Mouse (Mus musculus): ENCODE data around the gene Pde4a. TPM values are rescaled to one million over a fixed set of nuclear protein-coding genes. Genes with fewer than 3 reads are reported as not detected.
A peak's percentile ranks its signal among the peaks of the same experiment; 100 is the strongest.
"Not testable (repeated sequence)": the region's sequence is repeated elsewhere in the genome, so short reads cannot be mapped to it uniquely, and the experiment has no call there.

Pde4a gene
- total RNA-seq, 2 experiments from 2014 or later, result 86.6 to 89.3 TPM

DNA sequence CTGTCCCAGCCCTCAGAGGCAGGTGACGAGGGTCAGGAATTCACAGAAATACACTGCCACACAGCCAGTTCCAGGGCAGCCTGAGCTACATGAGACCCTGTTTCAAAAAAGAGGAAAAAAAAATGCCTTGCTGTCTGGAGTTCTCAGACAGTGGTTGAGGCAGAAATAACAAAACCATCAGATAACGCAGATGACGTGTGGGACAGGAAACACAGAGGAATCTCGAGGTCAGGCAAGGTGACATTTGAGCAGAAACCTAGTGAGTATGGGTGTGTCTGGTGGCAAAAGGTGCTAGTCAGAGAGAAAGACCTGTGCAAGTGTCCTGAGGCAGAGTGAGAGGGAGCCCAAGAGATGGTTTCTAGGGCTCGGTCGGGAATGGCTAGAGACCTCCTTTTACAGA, 6.8 kb downstream of the Pde4a start:
- TF ChIP-seq CTCF (conservative IDR thresholded peaks at IDR 0.05), result no peak
- H3K27ac ChIP-seq, result no peak overlapping the region
- H3K4me3 ChIP-seq, result no peak overlapping the region
- no peak for DNase-seq (ENCODE audit: low spot score in 2 of 2)

DNA sequence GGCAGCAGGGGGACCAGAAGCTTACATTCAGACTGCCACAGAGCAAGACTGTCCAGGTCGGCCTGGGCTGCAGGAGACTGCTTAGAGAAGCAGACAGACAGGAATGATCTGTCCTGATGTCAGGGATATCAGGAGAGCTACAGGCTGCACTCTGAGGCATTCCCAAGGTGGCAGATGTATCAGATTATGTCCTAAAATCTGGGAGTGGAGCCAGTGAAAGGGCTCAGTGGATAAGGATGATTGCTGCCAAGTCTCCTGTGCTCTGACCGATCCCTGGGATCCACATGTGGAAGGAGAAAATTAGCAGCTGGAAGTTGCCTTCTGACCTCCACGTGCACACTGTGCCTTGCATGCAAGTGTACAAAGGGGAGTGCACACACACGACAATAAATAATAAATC, 14.9 kb downstream of the Pde4a start:
- H3K27ac ChIP-seq, result no peak overlapping the region
- DNase-seq (ENCODE audit: low spot score in 2 of 2), result no peak
- H3K4me3 ChIP-seq, result no peak overlapping the region
- no peak for TF ChIP-seq CTCF (conservative IDR thresholded peaks at IDR 0.05)

DNA sequence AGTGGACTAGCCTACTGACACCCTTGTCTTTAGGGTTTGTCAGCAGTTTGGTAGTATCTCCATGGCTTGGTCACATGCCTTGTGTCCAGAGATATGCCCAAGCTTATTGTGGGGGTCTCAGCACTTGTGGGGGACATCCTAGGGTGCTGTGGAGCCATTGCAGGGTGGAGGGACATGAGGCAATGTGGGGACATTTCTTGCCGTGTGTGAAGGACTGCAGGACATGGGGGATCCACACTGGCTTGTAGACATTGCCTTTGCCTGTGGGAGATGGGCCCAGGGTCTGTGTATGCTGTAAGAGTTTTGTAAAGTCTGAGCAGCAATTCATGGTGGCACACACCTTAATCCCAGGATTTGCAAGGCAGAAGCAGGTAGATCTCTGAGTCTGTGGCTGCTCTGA, 15.3 kb downstream of the Pde4a start:
- Histone ChIP-seq H3K4me3 (no peak overlapping the region), H3K27ac (no peak overlapping the region)
- TF ChIP-seq CTCF (conservative IDR thresholded peaks at IDR 0.05), result no peak
- no peak for DNase-seq (ENCODE audit: low spot score in 2 of 2)

DNA sequence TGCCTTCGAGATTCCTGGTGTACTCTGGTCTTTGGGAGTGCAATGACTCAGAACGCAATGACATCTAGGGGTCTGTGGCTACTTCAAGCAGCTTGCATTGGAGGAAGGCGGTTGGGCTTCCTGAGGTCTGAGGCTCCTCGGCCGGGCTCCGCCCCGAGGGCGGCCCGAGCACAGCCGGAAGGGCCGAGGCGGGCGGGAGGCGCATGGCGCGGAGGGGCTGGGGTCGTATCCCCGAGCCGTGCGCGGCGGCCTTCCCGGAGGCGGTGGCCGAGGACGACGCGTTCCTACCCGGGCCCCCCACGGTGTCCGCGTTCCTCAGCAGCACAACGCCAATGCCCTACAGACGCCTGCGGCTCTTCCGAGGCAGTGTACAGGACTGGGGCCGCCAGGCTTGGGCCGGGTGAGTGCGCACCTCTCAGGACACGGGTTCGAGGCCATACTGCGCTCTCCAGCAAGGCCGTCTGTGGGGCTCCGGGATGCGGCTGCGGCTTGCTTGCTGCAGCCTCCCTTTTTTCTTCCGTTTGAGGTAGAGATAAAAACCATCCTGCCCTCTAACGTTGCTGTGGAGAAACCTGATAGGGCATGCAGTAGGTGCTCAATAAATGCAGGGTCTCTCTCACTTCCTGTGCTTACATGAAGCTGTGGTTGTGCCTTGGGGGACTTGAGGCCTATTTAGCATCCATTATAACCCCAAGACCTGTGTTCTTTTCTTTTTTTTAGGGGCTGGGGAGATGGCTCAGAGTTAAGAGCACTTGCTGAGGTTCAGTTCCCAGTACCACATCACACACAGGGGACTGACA, 16.1 kb downstream of the Pde4a start:
- no peak overlapping the region for H3K27ac ChIP-seq
- no peak for TF ChIP-seq CTCF (conservative IDR thresholded peaks at IDR 0.05)
- peak overlapping the region; percentile 38; the same call in 1 of the 2 replicates for H3K4me3 ChIP-seq
- no peak for DNase-seq (ENCODE audit: low spot score in 2 of 2)

DNA sequence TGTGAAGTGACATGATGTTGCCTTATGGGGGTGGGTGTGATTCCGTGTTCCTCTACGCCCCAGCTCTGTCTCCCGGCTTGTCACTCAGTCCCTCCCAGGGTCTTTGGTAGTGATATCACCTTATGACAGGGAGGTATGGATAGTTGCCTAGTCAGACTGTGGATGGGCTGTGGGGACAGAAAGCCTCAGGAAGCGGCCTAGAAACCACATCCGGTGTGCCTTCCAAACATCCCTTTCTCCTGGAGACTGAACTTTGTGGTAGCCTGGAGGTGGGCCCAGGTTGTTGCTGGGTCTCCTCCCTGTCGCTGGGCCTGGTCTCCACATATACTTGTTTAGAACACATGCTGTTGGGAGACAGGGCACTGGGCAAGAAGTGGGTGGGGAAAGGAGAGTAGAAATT, 17.9 kb downstream of the Pde4a start:
- no peak for TF ChIP-seq CTCF (conservative IDR thresholded peaks at IDR 0.05)
- Histone ChIP-seq H3K4me3 (no peak overlapping the region), H3K27ac (no peak overlapping the region)
- DNase-seq (ENCODE audit: low spot score in 2 of 2), result no peak

DNA sequence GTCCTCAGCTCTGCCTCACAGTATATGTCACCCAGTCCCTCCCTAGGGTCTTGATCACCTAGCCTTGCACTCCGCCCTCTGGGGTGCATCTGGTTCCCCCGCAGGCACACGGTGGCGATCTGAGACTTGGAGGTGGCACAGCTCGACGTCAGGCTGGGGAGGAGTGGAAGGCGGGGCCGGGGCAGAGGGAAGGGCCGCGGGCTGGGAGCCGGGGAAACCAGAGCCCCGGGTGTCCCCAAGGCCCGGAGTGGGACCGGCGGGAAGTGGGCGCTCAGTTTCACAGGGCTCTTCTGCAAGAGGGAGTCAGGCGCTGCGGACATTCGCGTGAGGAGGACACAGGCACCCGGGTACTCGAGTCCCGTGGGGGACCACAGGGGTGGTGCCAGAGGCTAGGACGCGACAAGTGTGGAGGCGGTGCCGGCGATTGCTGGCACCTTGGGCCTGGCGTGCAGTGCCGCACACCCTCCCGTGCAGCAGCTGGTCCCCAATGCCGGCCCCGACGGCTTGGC, 18.4 kb downstream of the Pde4a start:
- H3K4me3 ChIP-seq, result peak overlapping the region; percentile 52

DNA sequence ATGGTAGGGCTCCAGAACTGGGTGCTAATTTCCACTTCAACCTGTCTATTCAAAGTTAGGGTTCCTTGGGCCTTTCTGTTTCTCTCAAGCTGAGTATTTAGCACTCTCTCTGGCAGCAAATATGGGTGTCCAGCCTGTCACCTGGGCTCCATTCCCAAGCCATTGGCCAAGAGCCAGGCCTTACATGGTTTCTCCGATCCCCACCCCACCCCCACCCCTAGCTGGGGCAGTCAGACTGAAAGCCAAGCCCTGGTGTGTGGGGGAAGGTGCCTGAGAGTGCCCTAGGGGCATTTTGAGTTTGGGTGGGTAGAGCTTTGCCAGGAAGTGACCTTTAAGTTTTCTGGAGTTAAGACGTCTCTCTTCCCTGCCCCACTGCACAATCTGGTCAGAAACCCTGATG, 19.2 kb downstream of the Pde4a start:
- no peak for TF ChIP-seq CTCF (conservative IDR thresholded peaks at IDR 0.05)
- no peak overlapping the region for H3K4me3 ChIP-seq
- H3K27ac ChIP-seq, result no peak overlapping the region
- no peak for DNase-seq (ENCODE audit: low spot score in 2 of 2)

More for the DNA sequence above, 18.4 kb downstream of the Pde4a start:
- no peak overlapping the region for H3K27ac ChIP-seq
- DNase-seq (ENCODE audit: low spot score in 2 of 2), result no peak
- TF ChIP-seq CTCF (conservative IDR thresholded peaks at IDR 0.05), result 0 out of 2 replicates have a peak, but pooled peaks have one; percentile 5

DNA sequence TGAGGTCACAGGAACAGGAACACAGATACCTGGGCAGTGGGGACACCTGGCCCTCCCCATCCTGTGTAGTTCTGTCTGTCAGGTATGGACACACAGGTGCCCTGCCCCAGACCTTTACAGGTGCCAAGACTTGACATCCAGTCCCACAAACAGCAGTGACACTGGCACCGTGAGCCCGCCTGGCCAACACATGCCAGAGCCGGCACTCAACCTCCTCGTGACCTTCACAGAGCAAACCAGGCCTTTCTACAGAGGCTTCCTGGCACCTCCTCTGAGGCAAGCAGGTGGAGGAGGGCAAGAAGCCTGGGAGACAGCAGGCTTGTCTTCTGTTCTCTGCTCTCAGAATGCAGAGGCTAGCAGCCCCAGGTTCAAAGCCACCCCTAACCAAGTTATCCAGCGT, 19.9 kb downstream of the Pde4a start:
- no peak for TF ChIP-seq CTCF (conservative IDR thresholded peaks at IDR 0.05)
- H3K27ac ChIP-seq, result no peak overlapping the region
- H3K4me3 ChIP-seq, result no peak overlapping the region
- DNase-seq (ENCODE audit: low spot score in 2 of 2), result no peak

DNA sequence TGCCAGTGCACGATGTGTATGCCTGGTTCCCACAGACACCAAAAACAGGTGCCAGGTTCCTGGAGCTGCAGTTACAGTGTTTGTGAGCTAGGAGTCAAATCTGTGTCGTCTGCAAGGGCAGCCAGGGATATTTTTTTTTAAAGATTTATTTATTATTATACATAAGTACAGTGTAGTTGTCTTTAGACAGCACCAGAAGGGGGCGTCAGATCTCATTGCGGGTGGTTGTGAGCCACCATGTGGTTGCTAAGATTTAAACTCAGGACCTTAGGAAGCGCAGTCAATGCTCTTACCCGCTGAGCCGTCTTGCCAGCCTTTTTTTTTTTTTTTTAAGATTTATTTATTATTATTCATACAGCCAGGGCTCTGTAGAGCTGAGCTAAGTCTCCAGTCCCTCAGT, 24.4 kb downstream of the Pde4a start:
- DNase-seq (ENCODE audit: low spot score in 2 of 2), result no peak
- Histone ChIP-seq H3K4me3 (no peak overlapping the region), H3K27ac (no peak overlapping the region)
- TF ChIP-seq CTCF (conservative IDR thresholded peaks at IDR 0.05), result peak; percentile 66

DNA sequence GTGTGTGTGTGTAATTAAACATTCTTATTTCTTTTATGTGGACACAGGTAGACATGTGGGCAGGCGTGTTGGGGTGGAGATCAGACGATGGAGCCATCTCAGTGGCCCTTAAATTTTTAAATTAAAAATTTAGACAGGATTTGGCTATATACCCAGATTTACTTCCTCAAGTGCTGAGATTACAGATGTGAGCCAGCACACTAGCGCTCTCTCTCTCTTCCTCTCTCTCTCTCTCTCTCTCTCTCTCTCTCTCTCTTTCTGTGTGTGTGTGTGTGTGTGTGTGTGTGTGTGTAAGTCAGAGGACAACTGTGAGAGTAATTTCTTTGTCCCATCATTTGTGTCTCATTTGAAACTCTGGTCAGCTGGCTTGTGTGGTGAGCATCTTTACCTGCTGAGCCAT, 25.2 kb downstream of the Pde4a start:
- Histone ChIP-seq H3K4me3 (no peak overlapping the region), H3K27ac (no peak overlapping the region)
- no peak for TF ChIP-seq CTCF (conservative IDR thresholded peaks at IDR 0.05)
- DNase-seq (ENCODE audit: low spot score in 2 of 2), result no peak

DNA sequence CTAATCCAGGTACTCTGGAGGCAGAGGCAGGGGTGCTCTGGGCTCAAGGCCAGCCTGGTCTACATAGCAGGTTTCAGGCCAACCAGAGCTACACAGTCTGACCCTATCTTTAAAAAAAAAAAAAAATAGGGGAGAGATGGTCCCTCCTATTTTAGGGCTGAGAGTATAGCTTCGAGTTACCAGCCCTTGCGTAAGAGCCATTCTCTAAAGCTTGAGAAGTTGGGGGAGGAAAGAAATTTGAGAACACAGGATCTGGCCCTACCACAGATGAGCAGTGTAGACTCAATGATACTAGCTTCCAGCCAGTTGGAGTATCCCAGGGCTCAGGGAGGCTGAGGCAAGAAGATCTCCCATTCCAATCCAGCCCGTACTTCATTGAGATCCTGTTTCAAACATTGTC, 28.3 kb downstream of the Pde4a start:
- Histone ChIP-seq H3K4me3 (no peak overlapping the region), H3K27ac (no peak overlapping the region)
- DNase-seq (ENCODE audit: low spot score in 2 of 2), result no peak
- TF ChIP-seq CTCF (conservative IDR thresholded peaks at IDR 0.05), result no peak

DNA sequence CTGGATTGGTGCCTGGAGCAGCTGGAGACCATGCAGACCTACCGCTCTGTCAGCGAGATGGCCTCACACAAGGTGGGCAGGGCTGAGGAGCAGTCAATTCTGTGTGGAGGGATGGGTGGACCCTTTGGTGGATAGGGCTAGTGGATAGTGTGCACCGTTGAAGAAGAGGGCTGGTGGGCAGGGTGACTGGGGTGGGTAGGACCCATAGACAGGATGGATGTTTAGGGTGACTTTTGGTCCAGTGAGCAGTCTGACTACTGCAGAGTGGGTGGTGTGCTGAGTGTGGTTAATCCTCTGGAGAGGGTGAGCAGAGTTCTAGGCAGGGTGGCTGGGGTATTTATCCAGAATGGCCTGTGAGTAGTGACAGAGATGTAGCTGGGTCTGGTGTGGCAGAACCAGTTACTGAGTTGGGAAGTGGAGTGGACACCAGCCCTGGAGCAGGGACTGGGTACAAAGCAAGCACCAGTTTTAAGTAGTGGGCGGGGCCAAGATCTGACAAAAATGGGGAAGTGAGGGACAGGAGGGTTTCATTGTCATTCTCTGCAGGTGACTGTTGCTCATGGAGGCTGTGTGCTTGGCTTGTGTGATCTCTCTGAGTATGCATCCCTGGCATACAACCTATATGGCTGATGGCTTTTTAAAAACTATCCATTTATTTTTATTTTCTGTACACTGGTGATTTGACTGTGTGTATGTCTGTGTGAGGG, 29.4 kb downstream of the Pde4a start:
- H3K4me3 ChIP-seq, result no peak overlapping the region
- DNase-seq (ENCODE audit: low spot score in 2 of 2), result no peak
- TF ChIP-seq CTCF (conservative IDR thresholded peaks at IDR 0.05), result no peak
- no peak overlapping the region for H3K27ac ChIP-seq

DNA sequence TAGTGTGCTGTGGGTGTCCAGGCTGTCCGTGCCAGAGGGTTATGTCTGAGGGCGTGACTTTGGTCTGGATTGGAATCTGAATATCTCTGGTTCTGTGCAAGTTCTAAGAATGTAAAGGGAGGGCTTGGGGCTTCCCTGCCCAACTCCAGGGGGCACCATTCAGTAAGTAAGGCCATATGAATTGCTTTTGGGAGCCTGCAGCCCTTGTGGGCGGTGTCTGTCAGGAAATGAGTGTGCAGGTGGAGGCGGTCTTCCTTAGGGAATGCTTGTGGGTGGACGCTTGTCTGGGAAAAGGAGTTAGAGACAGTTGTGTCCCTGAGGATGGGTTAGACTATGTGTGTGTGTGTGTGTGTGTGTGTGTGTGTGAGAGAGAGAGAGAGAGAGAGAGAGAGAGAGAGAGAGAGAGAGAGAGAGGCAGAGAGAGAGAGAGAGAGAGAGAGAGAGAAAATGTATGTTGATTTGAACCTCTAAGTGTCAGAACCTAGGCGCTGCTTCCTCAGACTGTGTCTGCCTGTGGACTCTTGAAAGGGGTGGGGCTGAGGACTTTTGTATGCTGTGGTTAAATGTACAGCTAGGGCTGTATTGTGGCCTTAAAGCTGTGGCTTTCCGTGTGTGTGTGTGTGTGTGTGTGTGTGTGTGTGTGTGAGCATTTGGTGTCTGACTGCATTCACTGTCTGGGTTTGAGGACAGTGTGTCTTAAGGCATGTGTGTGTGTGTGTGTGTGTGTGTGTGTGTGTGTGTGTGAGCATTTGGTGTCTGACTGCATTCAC, 30.4 kb downstream of the Pde4a start:
- not testable (repeated sequence) for H3K4me3 ChIP-seq; DNase-seq (ENCODE audit: low spot score in 2 of 2)
- H3K27ac ChIP-seq, result peak overlapping the region; percentile 52
- TF ChIP-seq CTCF (conservative IDR thresholded peaks at IDR 0.05), result peak; percentile 54
